Mouse (Mus musculus) layer of hippocampus, adult 9-10 months (tissue): ENCODE data around the gene Tbcd.

Experiments used
- DNase-seq: peaks from one replicate; pipeline ENCODE4 v3.0.0; 2022; ENCODE audit warnings: low spot score

Tbcd gene

DNA sequence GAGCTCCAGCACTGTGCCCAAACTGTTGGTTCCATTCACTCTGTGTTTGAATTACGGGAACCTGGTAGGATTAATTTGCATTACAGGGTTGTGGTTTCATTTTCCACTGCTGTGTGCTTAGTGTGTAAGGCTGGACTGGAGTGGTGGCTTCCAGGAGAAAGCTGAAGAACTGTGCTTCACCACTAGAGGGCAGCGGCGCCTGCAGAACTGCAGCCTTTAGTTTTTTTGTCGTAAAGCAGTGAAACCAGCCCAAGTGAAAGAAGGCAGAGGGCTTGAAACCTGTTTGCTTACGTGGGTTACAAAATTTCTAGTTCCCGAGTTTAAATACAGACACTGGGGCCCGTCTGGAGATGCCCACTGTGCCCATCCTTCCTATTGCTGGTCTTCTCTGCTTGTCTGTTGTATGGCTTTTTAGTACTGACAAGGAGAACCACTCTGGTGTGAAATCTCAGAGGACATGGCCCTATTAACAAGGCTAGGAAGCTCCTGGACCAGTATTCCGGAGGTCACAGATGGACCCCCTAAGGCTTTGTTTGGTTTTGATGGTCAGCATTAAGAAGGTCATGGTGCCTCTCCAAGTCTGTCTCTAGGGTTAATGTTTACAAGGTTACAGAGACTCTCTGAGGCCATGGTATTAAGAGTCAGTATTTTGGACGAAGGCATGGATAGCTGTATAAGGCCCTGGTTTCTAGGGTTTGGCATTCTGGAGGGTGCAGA lies 24.1 kb downstream of the Tbcd start:
- DNase-seq = peak; percentile 38

DNA sequence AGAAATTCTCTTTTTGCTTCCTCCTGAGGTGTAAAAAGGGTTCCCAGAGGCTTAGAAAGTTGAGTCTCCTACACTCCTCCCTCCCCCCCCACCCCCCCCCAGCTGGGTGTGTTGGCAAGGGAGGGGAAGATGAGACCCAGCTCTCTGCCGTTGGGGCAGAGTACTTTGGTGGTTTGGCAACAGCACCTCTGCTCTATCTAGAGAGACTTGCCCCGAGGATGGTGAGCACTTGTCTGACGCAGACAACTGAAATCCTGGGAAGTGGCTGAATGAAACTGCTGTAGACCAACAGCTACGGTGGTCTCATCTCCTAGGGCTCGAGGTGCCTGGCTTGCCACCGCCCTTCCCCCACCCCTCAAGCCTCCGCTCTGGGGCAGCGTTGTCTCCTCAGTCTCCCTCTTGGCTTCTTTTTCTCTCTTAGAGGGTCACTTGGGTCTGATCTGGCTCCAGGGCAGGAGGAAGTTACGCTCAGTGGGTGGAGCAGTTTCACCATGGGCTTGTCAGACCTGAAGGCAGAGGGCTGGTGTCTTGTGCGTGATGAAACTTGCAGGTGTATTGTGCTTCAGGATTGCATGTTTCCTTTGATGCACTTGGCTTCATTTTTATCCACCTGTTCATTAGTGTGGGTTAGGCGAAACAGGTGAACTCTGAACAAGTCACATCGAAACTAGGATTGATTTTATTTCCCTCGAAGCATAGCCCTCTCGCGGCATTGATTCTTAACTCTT lies 27.9 kb downstream of the Tbcd start:
- DNase-seq = no peak

GRCm38 (mm10) chr11:121481129-121481528 lies 29.4 kb downstream of the Tbcd start:
- DNase-seq = no peak

GRCm38 (mm10) chr11:121485882-121486281 lies 34.1 kb downstream of the Tbcd start:
- DNase-seq = no peak

DNA sequence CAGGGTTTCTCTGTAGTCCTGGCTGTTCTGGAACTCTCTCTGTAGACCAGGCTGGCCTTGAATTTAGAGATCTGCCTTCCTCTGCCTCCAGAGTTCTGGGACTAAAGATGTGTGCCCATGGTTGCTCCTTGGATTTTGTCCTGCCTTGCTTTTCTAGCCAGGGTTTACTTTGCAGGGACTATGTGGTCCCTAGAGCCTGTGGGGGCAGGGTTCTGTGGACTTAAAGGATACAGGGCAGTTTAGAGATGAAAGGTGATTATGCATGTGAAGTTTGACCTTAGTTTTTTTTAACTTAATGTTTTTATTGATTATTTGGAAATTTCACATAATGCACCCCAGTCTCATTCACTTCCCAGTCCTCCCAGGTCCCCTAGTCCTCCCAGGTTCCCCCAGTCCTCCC lies 38.9 kb downstream of the Tbcd start:
- DNase-seq = no peak

DNA sequence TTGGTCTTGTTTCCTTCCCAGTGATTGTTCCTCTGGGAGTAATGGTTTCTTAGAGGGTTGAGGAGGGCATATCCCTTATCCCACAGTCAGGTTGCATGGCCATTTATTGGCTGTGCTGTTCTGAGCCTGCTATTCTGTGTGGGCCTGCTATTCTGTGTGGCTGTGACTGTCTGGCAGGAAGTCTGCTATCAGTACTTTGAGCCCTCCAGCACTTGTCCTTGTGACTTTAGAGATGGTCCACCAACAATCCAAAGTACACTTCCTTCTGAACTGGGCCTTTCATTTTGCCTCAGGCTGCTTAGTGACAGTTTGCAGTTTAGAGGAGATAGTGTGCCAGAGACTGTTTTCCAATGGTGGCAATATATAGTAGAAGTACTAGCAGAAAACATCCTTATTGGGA lies 48.8 kb downstream of the Tbcd start:
- DNase-seq = no peak

DNA sequence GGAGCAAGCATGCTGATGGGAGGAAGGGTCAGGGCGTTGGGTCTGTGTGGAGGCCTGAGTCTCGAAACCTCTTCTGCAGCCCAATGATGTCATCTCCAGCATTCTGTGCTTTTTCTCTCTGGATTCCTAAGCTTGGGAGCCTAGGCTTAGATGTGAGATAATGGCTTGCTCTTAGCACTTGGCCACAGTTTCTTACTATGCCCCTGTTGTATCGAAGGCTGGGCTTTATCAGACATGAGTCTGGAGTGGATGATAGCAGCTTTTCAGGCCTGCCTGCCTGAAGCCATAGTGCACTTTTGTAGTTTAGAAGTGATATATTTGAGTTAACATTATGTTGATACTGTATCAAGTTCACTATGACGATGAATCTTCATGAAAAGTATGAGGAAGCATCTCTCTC lies 49.8 kb downstream of the Tbcd start:
- no peak for DNase-seq

GRCm38 (mm10) chr11:121502000-121502860 lies 50.5 kb downstream of the Tbcd start:
- peak; percentile 9 for DNase-seq

- no peak for DNase-seq
These were observed 56.7 kb downstream of the Tbcd start for GRCm38 (mm10) chr11:121508478-121508877.

DNA sequence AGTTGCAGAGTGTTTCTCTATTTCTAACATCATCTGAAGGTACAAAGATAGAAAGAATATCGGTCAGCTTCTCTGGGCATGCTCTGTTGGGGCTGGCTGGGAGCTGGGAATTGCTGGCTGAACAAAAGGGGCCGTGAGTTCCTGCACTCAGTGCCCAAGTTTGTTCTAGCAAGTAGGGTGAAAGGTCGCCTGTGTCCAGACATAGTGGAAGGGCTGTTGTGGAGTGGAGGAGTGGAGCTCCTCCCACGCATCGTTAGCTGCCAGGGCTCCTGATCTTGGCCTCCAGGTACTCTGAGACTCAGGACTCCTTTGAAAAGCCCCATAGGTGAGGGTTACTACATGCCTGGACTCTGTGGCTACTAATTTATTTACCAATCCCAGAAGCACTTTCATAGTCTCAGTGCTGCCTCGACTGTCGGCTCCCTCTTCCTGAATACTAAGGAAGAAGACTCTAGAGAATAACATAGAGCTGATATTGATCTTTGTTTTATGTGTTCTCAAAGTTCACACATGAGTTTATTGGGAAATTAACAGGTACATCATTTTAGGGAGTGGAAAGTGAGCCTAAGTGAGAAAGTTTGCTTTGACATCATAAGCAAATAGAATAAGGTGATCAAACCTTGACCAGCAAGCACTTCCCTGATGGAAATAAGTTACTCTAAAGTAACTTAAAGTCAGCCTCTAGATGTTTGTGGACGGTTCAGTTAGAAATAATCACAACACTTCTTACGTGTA lies 58.9 kb downstream of the Tbcd start:
- DNase-seq = no peak

GRCm38 (mm10) chr11:121512896-121513572 lies 61.3 kb downstream of the Tbcd start:
- DNase-seq = peak; percentile 17

- DNase-seq = no peak
These were observed 64.2 kb downstream of the Tbcd start for GRCm38 (mm10) chr11:121515996-121516395.

DNA sequence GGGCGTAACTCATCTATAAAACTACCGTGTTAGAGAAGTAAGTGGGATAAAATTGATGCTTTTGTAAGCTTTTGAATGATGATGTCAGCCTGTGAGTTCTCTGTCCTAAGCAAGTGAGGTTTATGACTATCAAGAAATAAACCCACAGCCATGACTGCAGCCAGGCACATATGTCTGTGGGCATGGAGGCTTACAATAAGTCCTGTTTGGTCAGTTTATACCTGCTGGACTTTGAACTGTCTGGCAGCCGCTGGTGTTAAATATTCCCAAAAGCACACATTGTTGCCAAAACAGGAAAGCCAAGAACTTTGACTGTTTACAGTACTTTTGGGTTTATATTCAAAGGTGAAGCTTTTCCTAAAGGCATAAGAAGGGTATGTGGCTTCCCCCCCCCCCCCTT lies 65.2 kb downstream of the Tbcd start:
- no peak for DNase-seq

DNA sequence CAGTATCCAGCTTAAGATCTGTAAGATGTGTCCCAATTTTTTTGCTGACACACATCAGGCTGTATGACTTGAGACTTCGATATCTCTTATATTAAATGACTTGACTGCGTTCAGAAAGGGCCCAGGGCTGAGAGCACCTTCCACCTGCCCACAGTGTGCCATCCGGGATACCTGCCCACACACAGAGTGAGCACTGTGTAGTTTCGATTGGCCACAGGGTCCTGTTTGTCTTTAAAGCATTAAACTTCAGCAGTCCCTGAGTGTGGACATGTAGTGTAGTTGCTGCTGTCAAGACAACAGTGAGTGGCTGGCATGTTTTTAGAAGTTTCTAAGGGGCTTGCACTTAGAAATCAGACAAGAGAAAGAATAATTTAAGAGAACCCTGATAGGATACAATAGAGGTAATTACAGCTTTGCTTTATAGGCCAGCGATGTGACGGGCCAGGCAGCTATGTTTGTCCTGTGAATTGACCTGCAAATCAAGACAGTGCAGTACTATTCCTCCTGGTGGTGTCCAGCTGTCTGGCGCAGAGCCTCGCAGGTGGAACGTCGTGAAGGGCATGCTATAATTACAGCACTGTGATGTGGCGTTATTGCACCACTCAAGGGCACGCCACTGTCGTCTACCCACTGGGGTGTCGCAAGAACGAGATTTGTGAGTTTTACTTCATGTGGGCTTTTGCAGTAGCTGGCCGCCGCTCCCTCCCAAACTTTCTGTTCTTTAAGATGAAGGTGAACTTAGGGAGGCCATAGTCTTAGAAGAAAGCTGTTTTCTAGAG lies 66.1 kb downstream of the Tbcd start:
- DNase-seq = no peak

GRCm38 (mm10) chr11:121519131-121519530 lies 67.4 kb downstream of the Tbcd start, which contains the start of gene Zfp750:
TSS of gene Zfp750 (minus strand) at chr11:121519333.
- DNase-seq = no peak

DNA sequence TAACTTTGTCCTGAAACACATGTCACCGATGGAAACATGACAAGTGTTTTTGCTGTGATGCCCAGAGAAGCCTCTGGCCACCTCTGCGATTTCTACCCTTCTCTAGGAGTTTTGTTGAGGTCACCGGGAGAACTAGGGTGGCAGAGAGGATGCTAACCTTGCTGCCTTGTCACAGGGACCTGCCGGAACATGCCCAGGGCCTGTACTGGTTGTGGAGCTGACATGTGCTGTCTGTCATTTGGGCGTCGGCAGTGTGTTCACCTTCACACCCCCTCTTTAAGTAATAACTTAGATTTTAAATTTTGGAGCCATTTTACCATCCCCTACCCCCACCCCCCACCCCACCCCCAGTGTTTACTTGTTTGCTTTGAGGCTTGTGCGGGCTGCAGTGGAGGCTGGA lies 68.0 kb downstream of the Tbcd start:
- no peak for DNase-seq

DNA sequence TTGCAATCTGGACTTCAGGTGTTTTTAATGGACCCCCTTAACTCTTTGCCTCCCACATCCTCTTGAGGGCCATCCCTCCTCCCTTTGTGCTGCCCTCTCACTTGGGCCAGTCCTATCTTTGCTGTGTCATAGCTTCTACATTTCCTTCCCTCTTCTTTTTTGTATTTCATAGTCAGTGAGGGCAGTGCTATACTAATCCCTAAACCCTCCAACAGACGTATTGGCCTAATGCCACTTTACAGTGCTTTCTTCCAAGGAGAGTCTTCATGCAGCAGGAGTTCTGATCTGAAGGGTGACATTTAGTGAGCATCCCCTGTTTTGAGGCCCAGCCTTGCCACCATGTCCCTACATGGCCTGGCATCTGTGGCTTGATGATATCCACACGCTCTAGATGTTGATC lies 69.0 kb downstream of the Tbcd start:
- no peak for DNase-seq

DNA sequence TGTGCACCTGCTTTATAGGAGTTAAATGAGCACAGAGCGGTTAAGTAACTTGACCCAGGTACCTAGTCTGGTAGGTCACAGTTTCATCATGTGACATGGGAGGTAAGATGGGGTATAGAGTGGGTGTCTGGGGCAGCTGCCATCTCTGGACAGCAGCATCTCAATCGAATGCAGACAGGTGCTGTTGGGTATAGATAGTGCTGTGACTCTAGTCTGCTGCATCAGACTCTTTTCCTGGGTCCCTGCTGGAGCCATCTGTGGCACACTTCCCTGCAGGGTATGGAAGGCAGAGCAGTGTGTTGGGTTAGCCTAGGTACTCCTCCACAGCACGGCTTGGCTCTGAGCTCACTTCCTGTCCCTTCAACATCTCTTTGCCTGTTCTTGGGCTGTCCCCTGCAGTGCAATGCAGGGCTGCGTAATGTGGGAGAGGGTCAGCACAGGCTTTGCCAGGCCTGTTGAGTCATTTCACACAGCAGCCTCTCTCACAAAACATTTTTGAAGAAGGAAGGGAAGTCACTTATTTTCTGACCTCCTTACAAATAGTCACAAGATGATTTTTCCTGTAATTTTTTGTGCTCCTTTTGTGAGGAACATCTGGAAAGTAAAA lies 70.5 kb downstream of the Tbcd start:
- no peak for DNase-seq

- no peak for DNase-seq
These were observed 72.4 kb downstream of the Tbcd start for GRCm38 (mm10) chr11:121524191-121524590.

GRCm38 (mm10) chr11:121529747-121530146 lies 78.0 kb downstream of the Tbcd start:
- no peak for DNase-seq
